Mouse (Mus musculus) adrenal gland, adult 18-20 months (tissue): ENCODE data around the gene Dlg3. TPM values are rescaled to one million over a fixed set of nuclear protein-coding genes. Genes with fewer than 3 reads are reported as not detected.

Experiments
- DNase-seq, 2 experiments: peaks; one replicate each; pipeline ENCODE4 v3.0.0; 2021 to 2022; ENCODE audit warnings: low spot score in 2 of 2
- long read RNA-seq, 2 experiments: library from polyadenylated mRNA; stranded (forward); transcript quantifications; one replicate each; pipeline ENCODE4 v2.0.0; 2021
- total RNA-seq, 2 experiments: library from RNA; stranded (reverse); gene quantifications; 1 replicate in 1 of 2; 2 replicates in 1 of 2; pipeline ENCODE4 v1.2.3; 2021

The Dlg3 gene
- 10 to 100 TPM; 27.7 to 29.6 TPM for total RNA-seq
- long read RNA-seq, experiment 1, transcript Dlg3-203 (14 exons, 3,692 nt), result minor isoform, 8 of 35 reads
- long read RNA-seq, experiment 1, transcript Dlg3-208 (12 exons, 3,316 nt), result major isoform, 21 of 35 reads
- long read RNA-seq, experiment 1, partial matches to known transcripts, result 3 of 35 reads
- long read RNA-seq, experiment 1, other reads (novel, unspliced or antisense), result 3 of 35 reads
- long read RNA-seq, experiment 2, transcript Dlg3-203 (14 exons, 3,692 nt), result minor isoform, 18 of 109 reads
- long read RNA-seq, experiment 2, transcript Dlg3-208 (12 exons, 3,316 nt), result major isoform, 71 of 109 reads
- long read RNA-seq, experiment 2, partial matches to known transcripts, result 19 of 109 reads
- long read RNA-seq, experiment 2, other reads (novel, unspliced or antisense), result 1 of 109 reads

DNA sequence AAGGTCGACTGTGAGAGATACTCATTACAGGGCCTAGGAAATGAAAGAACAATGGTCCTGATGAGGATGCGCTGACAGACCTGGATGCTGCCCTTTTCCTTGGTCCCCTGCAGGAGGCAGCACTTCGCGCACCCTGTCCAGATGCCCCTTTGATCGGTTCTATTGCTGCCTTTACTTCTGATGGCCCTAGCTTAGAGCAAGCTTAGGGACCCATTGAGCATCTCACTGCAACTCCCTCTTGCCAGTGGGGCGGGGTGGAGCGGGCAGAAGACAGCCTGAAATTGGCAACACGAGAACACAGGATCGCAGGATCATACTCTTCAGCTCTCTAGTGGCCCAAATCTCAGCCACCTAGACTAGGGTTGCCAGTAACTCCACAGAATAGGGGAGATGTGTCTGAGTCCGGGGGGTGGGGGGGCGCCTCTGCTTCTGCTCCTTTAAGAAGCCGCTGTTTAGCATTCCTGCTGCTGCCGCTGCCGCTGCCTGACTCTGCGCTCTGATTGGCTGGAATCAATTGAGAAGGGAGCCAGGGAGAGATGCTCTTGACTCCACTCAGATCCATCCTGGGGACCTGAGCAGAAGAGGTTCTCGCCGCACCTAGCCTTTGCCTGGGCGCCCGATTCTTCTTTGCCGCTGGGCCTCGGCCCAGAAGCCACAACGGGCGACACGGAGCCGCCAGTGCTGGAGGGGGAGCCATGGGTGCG is at the start of gene Dlg3:
Dlg3 (plus strand) TSS at position 542 of the 704 bp plus-strand sequence.
- no peak for DNase-seq

DNA sequence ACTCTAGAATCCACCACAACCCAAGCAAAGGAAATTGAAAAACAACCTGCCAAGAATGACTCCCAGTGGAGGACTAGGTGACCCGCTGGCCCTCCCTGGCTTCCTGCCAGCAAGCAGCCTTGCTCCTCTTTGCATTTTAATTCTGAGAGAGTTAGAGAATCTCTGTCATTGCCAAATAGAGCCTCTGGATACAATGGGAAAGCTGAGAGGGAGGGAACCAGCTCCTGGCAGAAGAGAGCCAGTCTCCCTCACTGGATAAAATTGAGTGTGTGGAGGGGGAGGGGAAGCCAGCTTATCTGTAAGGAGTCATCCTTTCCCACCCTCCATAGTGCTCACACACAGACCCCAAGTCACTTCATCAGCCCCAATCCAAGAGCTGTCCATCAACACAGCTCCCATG is 38.6 kb upstream of the Dlg3 start:
- no peak for DNase-seq

DNA sequence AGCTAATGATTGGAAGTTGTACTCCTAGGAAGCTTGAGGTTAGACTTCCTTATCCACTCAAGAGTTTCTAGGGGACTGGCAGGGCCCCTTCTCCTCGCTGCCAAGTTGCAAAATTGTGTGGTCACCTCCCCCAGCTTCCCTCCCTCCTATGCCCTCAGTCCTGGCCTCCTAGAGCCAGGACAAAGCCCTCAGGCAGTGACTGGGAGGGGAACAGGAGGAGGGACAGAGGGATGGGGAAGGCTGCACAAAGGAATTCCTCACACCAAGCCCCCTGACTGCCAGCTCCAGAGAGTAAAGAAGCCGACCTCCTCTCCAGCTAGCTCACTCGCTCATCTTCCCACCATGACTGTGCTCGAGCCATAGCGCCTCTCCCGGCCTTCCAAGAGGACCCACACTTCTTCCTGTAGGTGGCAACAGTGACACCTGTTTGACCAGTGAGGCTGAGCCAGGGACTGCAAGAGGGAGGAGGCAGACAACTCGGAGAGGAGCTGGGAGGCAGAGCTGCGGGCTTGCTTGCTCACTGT is 37.8 kb upstream of the Dlg3 start, which contains the start of gene Gdpd2:
Gdpd2 (plus strand) TSS at position 209 of the 524 bp plus-strand sequence.
- DNase-seq, result no peak

GRCm38 (mm10) chrX:100730266-100730665 is 37.3 kb upstream of the Dlg3 start:
- DNase-seq, result no peak

- DNase-seq, result no peak
Observed at GRCm38 (mm10) chrX:100734359-100734758, 33.2 kb upstream of the Dlg3 start.

- DNase-seq, result peak; percentile 41 to 46
Observed at GRCm38 (mm10) chrX:100738918-100739317, 28.6 kb upstream of the Dlg3 start.

- DNase-seq, result no peak
Observed at GRCm38 (mm10) chrX:100739443-100739842, 28.1 kb upstream of the Dlg3 start.

GRCm38 (mm10) chrX:100740785-100741184 is 26.7 kb upstream of the Dlg3 start:
- no peak for DNase-seq

DNA sequence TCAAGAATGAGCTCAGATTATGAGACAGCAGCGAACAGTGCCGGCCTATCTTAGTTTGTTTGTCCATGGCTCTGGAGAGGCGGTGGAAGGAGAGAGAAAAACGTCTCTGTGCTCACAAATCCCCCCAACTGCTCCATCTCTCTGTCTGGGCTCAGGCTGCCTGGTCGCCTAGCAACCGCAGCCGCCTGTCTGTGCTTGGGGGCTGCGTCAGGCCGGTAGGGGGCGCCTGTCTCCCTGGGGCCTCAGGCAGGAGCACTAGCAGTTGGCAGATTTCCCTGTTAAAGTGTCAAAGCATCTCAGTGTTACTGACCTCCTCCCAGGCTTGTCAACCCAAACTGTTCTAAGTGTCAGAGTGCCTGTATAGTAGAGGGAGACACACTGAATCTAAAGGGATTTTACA is 25.6 kb upstream of the Dlg3 start:
- DNase-seq, result peak; percentile 12 to 23

GRCm38 (mm10) chrX:100765855-100766254 is 1.7 kb upstream of the Dlg3 start:
- no peak for DNase-seq

GRCm38 (mm10) chrX:100767885-100768626 is 534 bp downstream of the Dlg3 start:
- DNase-seq, result no peak

GRCm38 (mm10) chrX:100769281-100769680 is 1.8 kb downstream of the Dlg3 start:
- DNase-seq, result no peak

GRCm38 (mm10) chrX:100774341-100774811 is 6.9 kb downstream of the Dlg3 start:
- peak; percentile 58 to 65 for DNase-seq

DNA sequence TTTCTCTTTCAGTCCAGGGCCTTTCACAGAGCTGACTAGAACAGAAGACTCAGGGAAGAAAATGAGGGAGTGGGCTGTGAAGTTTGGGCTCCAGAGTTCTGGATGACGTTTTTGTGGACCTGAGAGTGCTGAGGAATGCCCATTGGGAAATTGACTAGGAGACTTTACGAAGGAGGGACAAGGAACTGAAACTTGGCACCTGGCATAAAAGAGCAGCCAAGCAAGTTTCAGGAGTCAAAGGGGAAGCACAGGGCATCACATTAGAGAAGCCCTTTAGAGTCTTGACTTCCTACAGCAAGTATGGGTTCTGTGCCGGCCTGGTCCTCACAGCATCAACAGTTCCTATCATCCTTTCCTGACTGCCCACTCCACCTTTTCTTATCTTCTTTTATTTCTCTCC is 7.9 kb downstream of the Dlg3 start:
- no peak for DNase-seq

DNA sequence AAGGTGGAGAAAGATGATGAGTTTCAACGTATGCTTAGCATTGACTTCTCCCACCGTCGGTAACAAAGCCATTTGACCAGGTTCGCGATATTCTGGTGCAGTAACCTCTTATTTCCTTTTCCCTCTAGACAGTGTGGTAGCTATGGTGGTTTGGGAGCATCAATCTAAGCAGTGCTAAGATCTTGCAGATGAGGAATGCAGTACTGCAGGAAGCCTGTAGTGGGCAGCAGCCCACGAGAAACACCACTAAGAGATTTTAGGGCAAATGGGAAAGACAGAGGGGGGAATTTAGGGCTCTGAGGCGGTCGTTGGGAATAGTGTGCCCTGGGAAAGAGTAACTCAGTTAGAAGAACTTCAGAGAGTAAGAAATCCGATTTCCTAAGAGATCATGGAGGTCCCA is 9.0 kb downstream of the Dlg3 start:
- peak; percentile 35 to 56 for DNase-seq

DNA sequence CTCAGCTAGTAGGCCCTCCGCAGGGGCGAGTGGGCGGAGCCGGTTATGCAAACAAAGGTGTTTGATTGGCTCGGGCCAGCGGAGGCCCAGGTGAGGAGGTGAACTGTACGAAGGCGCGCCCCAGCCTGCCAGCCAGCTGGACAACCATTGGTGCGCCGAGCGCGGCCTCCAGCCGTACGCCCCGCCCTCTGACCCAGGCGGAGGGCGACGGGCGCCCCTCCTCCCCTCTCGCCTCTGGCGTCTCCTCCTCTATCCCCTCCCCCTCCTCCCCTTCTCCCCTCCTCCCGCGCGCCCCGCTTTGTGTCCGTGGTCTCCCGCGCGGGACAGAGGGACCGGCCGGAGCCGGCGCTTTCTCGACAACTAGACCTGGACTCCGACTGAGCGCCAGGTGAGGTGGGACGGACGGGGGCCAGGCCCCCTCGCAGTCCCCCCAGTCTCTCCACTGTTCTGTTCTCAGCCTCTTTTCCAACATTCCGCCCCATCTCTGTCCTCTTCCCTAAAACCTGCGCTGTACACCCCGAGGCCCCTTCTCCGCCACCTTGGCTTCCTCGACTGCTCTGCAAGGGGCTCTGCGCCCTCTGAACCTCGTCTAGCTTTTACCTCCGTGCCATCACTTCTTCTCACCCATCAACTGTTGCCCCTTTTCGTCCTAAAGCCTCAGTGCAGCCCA is 9.6 kb downstream of the Dlg3 start:
- peak; percentile 59 to 62 for DNase-seq

DNA sequence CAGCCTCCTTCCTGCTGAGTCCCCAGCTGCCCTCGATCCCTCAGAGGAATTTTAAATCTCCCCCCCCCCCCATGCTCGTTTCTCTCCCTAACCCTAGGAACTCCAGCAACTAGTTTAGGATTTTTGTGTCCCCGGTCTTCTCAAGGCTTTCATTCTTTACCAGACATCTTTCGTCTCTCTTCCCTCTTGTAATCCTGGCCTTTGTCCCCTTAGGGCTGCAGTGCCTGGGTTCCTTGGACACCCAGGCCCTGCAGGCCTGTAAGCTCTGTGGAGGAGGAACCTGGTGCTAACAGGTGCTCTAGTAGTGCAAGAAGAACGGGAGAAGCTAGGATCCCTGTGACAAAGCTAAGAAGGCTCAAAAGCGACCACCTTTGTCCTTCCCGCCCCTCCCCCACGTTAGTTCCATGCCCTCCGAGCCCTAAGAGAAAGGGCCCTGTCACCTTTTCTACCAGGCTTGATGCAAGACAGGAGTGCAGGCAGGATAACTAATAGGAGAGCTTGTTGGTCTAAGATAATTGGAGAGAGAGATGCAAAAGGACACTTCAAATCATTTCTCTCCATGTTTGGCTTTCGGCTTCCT is 10.2 kb downstream of the Dlg3 start:
- no peak for DNase-seq

- no peak for DNase-seq
Observed at GRCm38 (mm10) chrX:100778397-100778796, 10.9 kb downstream of the Dlg3 start.

DNA sequence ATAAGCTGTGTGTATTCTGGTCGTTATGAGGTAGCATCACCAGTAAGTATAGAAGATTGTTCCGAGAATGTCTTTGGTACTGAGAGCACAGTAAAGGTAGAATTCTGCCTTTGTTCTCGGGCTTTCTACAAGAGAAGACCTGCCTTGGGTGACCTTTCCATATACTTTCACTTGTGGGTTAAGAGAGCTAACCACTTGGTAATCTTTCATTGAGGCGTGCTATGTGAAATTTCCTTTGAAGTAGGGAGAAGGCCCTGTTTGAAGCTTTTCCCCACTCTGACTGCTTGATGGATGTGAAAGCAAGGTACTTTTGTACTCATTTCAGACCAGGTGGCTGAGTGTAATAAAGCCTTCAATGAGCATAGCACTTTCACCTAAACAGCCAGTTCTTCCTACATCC is 21.8 kb downstream of the Dlg3 start:
- DNase-seq, result no peak

GRCm38 (mm10) chrX:100796041-100796740 is 28.7 kb downstream of the Dlg3 start:
- DNase-seq, result no peak
